Mouse (Mus musculus) MEL (cell line): ENCODE measurements at regions not wholly inside any gene's neighbourhood (a gene's known extent, or its start where the extent isn't known, plus 50 kb on each side); places are given as distances from the start of the nearest gene placed in this dataset.

Experiments used
- DNase-seq: peaks from one replicate; pipeline ENCODE4 v3.0.0; 2011; ENCODE audit warnings: low read depth, low spot score
- H3K27ac ChIP-seq: 2 replicates; pipeline ENCODE4 v1.5.1; 2012; ENCODE audit warnings: low read depth, mild to moderate bottlenecking, control low read depth, low read length, moderate library complexity; ENCODE audit not compliant: control insufficient read depth
- H3K27me3 ChIP-seq, 2 experiments: fragments of 150-350 bp in 1 of 2; sonication (generic) in 1 of 2; 2 replicates each; pipeline ENCODE4 v1.6.1; 2012; ENCODE audit warnings: low read length in 2 of 2, mild to moderate bottlenecking in 2 of 2, improper control_type of control experiment in 1 of 2, moderate library complexity in 1 of 2; ENCODE audit not compliant: insufficient read depth in 2 of 2, control insufficient read depth in 1 of 2
- H3K36me3 ChIP-seq, 2 experiments: 2 replicates each; pipeline ENCODE4 v1.6.1; 2012 to 2014; ENCODE audit warnings: low read length in 2 of 2, improper control_type of control experiment in 1 of 2, inconsistent platforms in 1 of 2, mild to moderate bottlenecking in 1 of 2; ENCODE audit not compliant: insufficient read depth in 2 of 2, control insufficient read depth in 1 of 2
- H3K4me1 ChIP-seq, 2 experiments: fragments of 150-350 bp in 1 of 2; sonication (generic) in 1 of 2; 2 replicates each; pipeline ENCODE4 v1.6.1; 2012; ENCODE audit warnings: low read length in 2 of 2, improper control_type of control experiment in 1 of 2, mild to moderate bottlenecking in 1 of 2; ENCODE audit not compliant: insufficient read depth in 2 of 2, control insufficient read depth in 1 of 2
- H3K4me3 ChIP-seq, 2 experiments: fragments of 150-350 bp in 1 of 2; sonication (generic) in 1 of 2; 2 replicates each; pipeline ENCODE4 v1.5.1; 2012; ENCODE audit warnings: low read depth in 2 of 2, low read length in 2 of 2, mild to moderate bottlenecking in 2 of 2, moderate library complexity in 2 of 2, control low read depth in 1 of 2, improper control_type of control experiment in 1 of 2; ENCODE audit not compliant: control insufficient read depth in 1 of 2, insufficient read depth in 1 of 2
- H3K79me2 ChIP-seq: 2 replicates; pipeline ENCODE4 v1.6.1; 2012; ENCODE audit warnings: mild to moderate bottlenecking, low read length, moderate library complexity; ENCODE audit not compliant: control insufficient read depth, poor library complexity, insufficient read depth
- H3K9ac ChIP-seq: 2 replicates; pipeline ENCODE4 v1.6.1; 2012; ENCODE audit warnings: low read depth, mild to moderate bottlenecking, control low read depth, low read length, moderate library complexity; ENCODE audit not compliant: control insufficient read depth, poor library complexity, severe bottlenecking
- H3K9me3 ChIP-seq: fragments of 150-350 bp; sonication (generic); replicated peaks from 2 replicates; pipeline ENCODE4 v1.6.1; 2012; ENCODE audit warnings: mild to moderate bottlenecking, low read length, improper control_type of control experiment, moderate library complexity; ENCODE audit not compliant: insufficient read depth
- BHLHE40 ChIP-seq: IDR thresholded peaks from 2 replicates; pipeline ENCODE4 v1.6.1; 2012; ENCODE audit warnings: low read depth, mild to moderate bottlenecking, inconsistent platforms, low read length, improper control_type of control experiment, borderline replicate concordance
- CHD2 ChIP-seq: IDR thresholded peaks from 2 replicates; pipeline ENCODE4 v1.6.1; 2011; ENCODE audit warnings: low read length, improper control_type of control experiment
- E2F4 ChIP-seq: IDR thresholded peaks from 2 replicates; pipeline ENCODE4 v1.6.1; 2011; ENCODE audit warnings: low read depth, low read length, improper control_type of control experiment, borderline replicate concordance
- ETS1 ChIP-seq: IDR thresholded peaks from 2 replicates; pipeline ENCODE4 v1.6.1; 2012; ENCODE audit warnings: low read depth, mild to moderate bottlenecking, inconsistent platforms, low read length, improper control_type of control experiment, moderate library complexity
- GATA1 ChIP-seq: IDR thresholded peaks from 2 replicates; pipeline ENCODE4 v1.6.1; 2011; ENCODE audit warnings: low read depth, low read length, improper control_type of control experiment
- MAX ChIP-seq: IDR thresholded peaks from 2 replicates; pipeline ENCODE4 v1.6.1; 2011; ENCODE audit warnings: low read length, improper control_type of control experiment
- MAZ ChIP-seq: IDR thresholded peaks from 2 replicates; pipeline ENCODE4 v1.6.1; 2012; ENCODE audit warnings: low read depth, mild to moderate bottlenecking, inconsistent platforms, low read length, improper control_type of control experiment
- MEF2A ChIP-seq: IDR thresholded peaks from 2 replicates; pipeline ENCODE4 v1.6.1; 2014; ENCODE audit warnings: low read depth, mild to moderate bottlenecking, inconsistent platforms, low read length, improper control_type of control experiment; ENCODE audit not compliant: poor library complexity, insufficient replicate concordance, severe bottlenecking; ENCODE audit errors: extremely low read depth
- MYC ChIP-seq: IDR thresholded peaks from 2 replicates; pipeline ENCODE4 v1.6.1; 2011; ENCODE audit warnings: low read depth, mild to moderate bottlenecking, low read length, improper control_type of control experiment, moderate library complexity
- RAD21 ChIP-seq: IDR thresholded peaks from 2 replicates; pipeline ENCODE4 v1.6.1; 2011; ENCODE audit warnings: mild to moderate bottlenecking, low read depth, low read length, improper control_type of control experiment
- RCOR1 ChIP-seq: IDR thresholded peaks from 2 replicates; pipeline ENCODE4 v1.6.1; 2012; ENCODE audit warnings: low read depth, mild to moderate bottlenecking, inconsistent platforms, low read length, improper control_type of control experiment
- SMC3 ChIP-seq: IDR thresholded peaks from 2 replicates; pipeline ENCODE4 v1.6.1; 2011; ENCODE audit warnings: low read depth, low read length, improper control_type of control experiment
- TCF12 ChIP-seq: IDR thresholded peaks from 2 replicates; pipeline ENCODE4 v1.6.1; 2014; ENCODE audit warnings: low read depth, mild to moderate bottlenecking, inconsistent platforms, low read length, improper control_type of control experiment, moderate library complexity
- UBTF ChIP-seq: IDR thresholded peaks from 2 replicates; pipeline ENCODE4 v1.6.1; 2012; ENCODE audit warnings: low read depth, mild to moderate bottlenecking, inconsistent platforms, low read length, improper control_type of control experiment, moderate library complexity, borderline replicate concordance; ENCODE audit not compliant: insufficient read depth
- USF1 ChIP-seq: IDR thresholded peaks from 2 replicates; pipeline ENCODE4 v1.6.1; 2014; ENCODE audit warnings: low read depth, mild to moderate bottlenecking, inconsistent platforms, low read length, improper control_type of control experiment, moderate library complexity
- ZC3H11A ChIP-seq: IDR thresholded peaks from 2 replicates; pipeline ENCODE4 v1.6.1; 2012; ENCODE audit warnings: low read depth, mild to moderate bottlenecking, inconsistent platforms, low read length, improper control_type of control experiment
- ZMIZ1 ChIP-seq: IDR thresholded peaks from 2 replicates; pipeline ENCODE4 v1.6.1; 2012; ENCODE audit warnings: low read depth, mild to moderate bottlenecking, inconsistent platforms, low read length, improper control_type of control experiment, moderate library complexity

- Histone ChIP-seq H3K27me3 (no peaks in the 10 kb centered on the region; a peak in 1 of 4 replicates), H3K4me1 (no peaks in the 10 kb centered on the region), H3K9me3 (no peaks in the 10 kb centered on the region), H3K36me3 (no peaks in the 10 kb centered on the region), H3K4me3 (no peak overlapping the region), H3K9ac (no peak overlapping the region), H3K79me2 (no peaks in the 10 kb centered on the region), H3K27ac (no peak overlapping the region)
- DNase-seq: no peak
- TF ChIP-seq SMC3: no peak
- no peak for TF ChIP-seq ZMIZ1
- TF ChIP-seq ZC3H11A: no peak
- TF ChIP-seq MYC: no peak
- no peak for TF ChIP-seq USF1
- TF ChIP-seq GATA1: no peak
- no peak for TF ChIP-seq MAZ
- no peak for TF ChIP-seq CHD2
- no peak for TF ChIP-seq MAX
- TF ChIP-seq E2F4: no peak
- TF ChIP-seq ETS1: no peak
Measured at GRCm38 (mm10) chr11:12696321-12696720, 231.6 kb upstream of the Cobl start.

GRCm38 (mm10) chr11:12692836-12693235 lies 228.1 kb upstream of the Cobl start:
- H3K27me3 ChIP-seq: no peaks in the 10 kb centered on the region; a peak in 1 of 4 replicates
- TF ChIP-seq MEF2A (no peak), RCOR1 (no peak), TCF12 (no peak), RAD21 (no peak), ZC3H11A (no peak), BHLHE40 (no peak), UBTF (no peak)
- TF ChIP-seq, all 39 proteins: peak for 0
- no peaks in the 10 kb centered on the region for H3K79me2 ChIP-seq
- no peaks in the 10 kb centered on the region for H3K9me3 ChIP-seq
- no peak overlapping the region for H3K4me3 ChIP-seq
- no peak overlapping the region for H3K27ac ChIP-seq
- no peak overlapping the region for H3K9ac ChIP-seq
- H3K36me3 ChIP-seq: no peaks in the 10 kb centered on the region
- no peaks in the 10 kb centered on the region for H3K4me1 ChIP-seq
- no peak for DNase-seq
